Comparison of ENCODE assay signal across 9 mouse cellular contexts in genomic region chr16:32509066-32509942, GRCm38 (mm10). TPM values are rescaled to one million over a fixed set of nuclear protein-coding genes. Genes with fewer than 3 reads are reported as not detected.
DNase-seq lines count a peak whose midpoint lies in the region; ATAC-seq lines count a peak whose summit lies in the region.
"Had no signal": no experiment of that assay in that cellular context is flagged by ENCODE, and none has a peak within 500 bp of the region (broad histone marks: within the 10 kb centered on the region; RNA-seq: fewer than 3 reads in every experiment).

No protein-coding gene starts in this region.

- no peaks in the 10 kb centered on the region for H3K36me3 ChIP-seq in limb, embryonic 12.5 days

- peaks cover 33% of the 10 kb centered on the region for H3K4me1 ChIP-seq in limb, embryonic 12.5 days (replicated peaks)

- H3K4me2 ChIP-seq in limb, embryonic 12.5 days, result no peak overlapping the region

- H3K9me3 ChIP-seq in limb, embryonic 12.5 days, result no peaks in the 10 kb centered on the region

- ATAC-seq in limb, embryonic 12.5 days (ENCODE audit: insufficient number of reproducible peaks, insufficient read depth, low FRiP score, low TSS enrichment, low read depth), result 0 out of 2 replicates have a peak, but pooled peaks have one; percentile 15
- ATAC-seq: Patski had no signal

- WGBS in limb, embryonic 12.5 days, result 66% methylated on average over 9 of the region's 9 CpGs

- H3K9ac ChIP-seq in limb, embryonic 12.5 days (replicated peaks), result no peak overlapping the region

- peak; percentile 32 for DNase-seq in gastrocnemius, postnatal 25 days
- no peak for DNase-seq in gastrocnemius, postnatal 36 days
- DNase-seq in adrenal gland, postnatal 36 days, result peak; percentile 9 to 40
- peak; percentile 16 for DNase-seq in heart, adult 8-10 months (ENCODE audit: low spot score)
- peak; percentile 77 to 78 for DNase-seq in spleen, postnatal 14 days (ENCODE audit: low spot score in 2 of 2)
- DNase-seq in urinary bladder, postnatal 4 days (ENCODE audit: low spot score in 2 of 2), result no peak
- DNase-seq in right cerebral cortex, adult 2 months (ENCODE audit: low spot score in 2 of 2), result no peak

- H3K27me3 ChIP-seq in limb, embryonic 12.5 days, result no peaks in the 10 kb centered on the region
- H3K27me3 ChIP-seq: Patski had no signal

- intact Hi-C loops in gastrocnemius, postnatal 36 days (cut with DNase I), result loop anchor here (5.0 kb wide), 2 partner anchors 98 to 173 kb away; partner anchors contain the start of gene Tfrc

- H3K4me3 ChIP-seq in limb, embryonic 12.5 days (replicated peaks), result no peak overlapping the region

- H3K27ac ChIP-seq in limb, embryonic 12.5 days, result peak overlapping the region; percentile 47; the same call in 1 of the 2 replicates

RNA-seq across cellular contexts. Expression of gene Zdhhc19, which starts 13.2 kb away (rescaled TPM):
- not detected for total RNA-seq in gastrocnemius, postnatal 25 days (2021)
- total RNA-seq in gastrocnemius, postnatal 36 days (2021), result not detected
- total RNA-seq in adrenal gland, postnatal 36 days (2021), result not detected
- total RNA-seq in heart, adult 8-10 months (2022), result not detected
- polyA plus RNA-seq in limb, embryonic 12.5 days (2016; fragmentation: Nextera tagmentation; extraction: Ambion mirVana), result not detected in 2 replicates
- polyA plus RNA-seq: Patski had no signal

RNA-seq across cellular contexts. Expression of gene Slc51a, which starts 21.6 kb away (rescaled TPM):
- not detected for total RNA-seq in gastrocnemius, postnatal 25 days (2021)
- not detected for total RNA-seq in gastrocnemius, postnatal 36 days (2021)
- total RNA-seq in adrenal gland, postnatal 36 days (2021), result under 1 TPM in 1 of 2 experiments, not detected in 1; 0.36 TPM
- total RNA-seq in heart, adult 8-10 months (2022), result under 1 TPM; 0.19 to 0.40 (median 0.25) TPM
- 0.31 and 0.38 TPM in 2 replicates for polyA plus RNA-seq in limb, embryonic 12.5 days (2016; fragmentation: Nextera tagmentation; extraction: Ambion mirVana)

Comparison
In these comparisons a context has a peak if more than half of its experiments do, and no peak if none do; other contexts are left out.
1. DNase-seq: peak in gastrocnemius, postnatal 25 days (single experiment), adrenal gland, postnatal 36 days (2 of 2), heart, adult 8-10 months (single experiment) and spleen, postnatal 14 days (2 of 2); none in gastrocnemius, postnatal 36 days (0 of 2), urinary bladder, postnatal 4 days (0 of 2) and right cerebral cortex, adult 2 months (0 of 2).